Mouse (Mus musculus) bone marrow macrophage, adult 2 months (primary cell): ENCODE data around the gene Strip2.

Experiments used
- CTCF ChIP-seq: IDR thresholded peaks from 2 replicates; pipeline ENCODE4 v1.5.1; 2012; ENCODE audit warnings: low read depth, mild to moderate bottlenecking, low read length, moderate library complexity
- POLR2A ChIP-seq: IDR thresholded peaks from 2 replicates; pipeline ENCODE4 v1.6.1; 2012; ENCODE audit warnings: mild to moderate bottlenecking, low read depth, low read length, borderline replicate concordance

- TF ChIP-seq CTCF (no peak), POLR2A (no peak)
Observed at GRCm38 (mm10) chr6:29910631-29911030, 6.2 kb upstream of the Strip2 start.
